Mouse (Mus musculus) CH12.LX (cell line): ENCODE measurements around the gene Aim2. TPM values are rescaled to one million over a fixed set of nuclear protein-coding genes. Genes with fewer than 3 reads are reported as not detected.
A peak's percentile ranks its signal among the peaks of the same experiment; 100 is the strongest.

Experiments used
- DNase-seq: peaks from one replicate; pipeline ENCODE4 v3.0.0-alpha.2; 2013; ENCODE audit errors: extremely low read depth
- H3K27ac ChIP-seq: 2 replicates; pipeline ENCODE4 v1.5.1; 2012; ENCODE audit warnings: low read depth, mild to moderate bottlenecking, control low read depth, moderate library complexity; ENCODE audit not compliant: insufficient read depth
- H3K27me3 ChIP-seq: replicated peaks from 2 replicates; pipeline ENCODE3; 2012; ENCODE audit warnings: inconsistent platforms
- H3K36me3 ChIP-seq, 2 experiments: replicated peaks in 1 of 2; 2 replicates each; pipeline versions ENCODE3 to v1.6.1; 2012; ENCODE audit warnings: inconsistent platforms in 1 of 2, low read length in 1 of 2, mild to moderate bottlenecking in 1 of 2, mixed read lengths in 1 of 2, moderate library complexity in 1 of 2; ENCODE audit not compliant: control insufficient read depth in 1 of 2, insufficient read depth in 1 of 2
- H3K4me1 ChIP-seq, 2 experiments: 2 replicates each; pipeline ENCODE4 v1.6.1; 2012; ENCODE audit warnings: inconsistent platforms in 1 of 2, moderate library complexity in 1 of 2; ENCODE audit not compliant: insufficient read depth in 2 of 2, control insufficient read depth in 1 of 2
- H3K4me2 ChIP-seq: 2 replicates; pipeline ENCODE4 v1.6.1; 2012; ENCODE audit warnings: low read depth, mild to moderate bottlenecking, control low read depth; ENCODE audit not compliant: poor library complexity, insufficient read depth, severe bottlenecking
- H3K4me3 ChIP-seq, 3 experiments: fragments of 150-350 bp in 1 of 3; sonication (generic) in 1 of 3; replicated peaks in 1 of 3; 2 replicates each; pipeline versions ENCODE3 to v1.5.1; 2011 to 2012; ENCODE audit warnings: low read depth in 2 of 3, low read length in 2 of 3, mild to moderate bottlenecking in 2 of 3, moderate library complexity in 2 of 3, control low read depth in 1 of 3, improper control_type of control experiment in 1 of 3, inconsistent platforms in 1 of 3, mixed read lengths in 1 of 3; ENCODE audit not compliant: poor library complexity in 1 of 3
- H3K79me2 ChIP-seq: replicated peaks from 2 replicates; pipeline ENCODE4 v1.6.1; 2012; ENCODE audit warnings: mild to moderate bottlenecking, moderate library complexity; ENCODE audit not compliant: control insufficient read depth, poor library complexity, insufficient read depth, severe bottlenecking; ENCODE audit errors: extremely low read depth
- H3K9ac ChIP-seq: 2 replicates; pipeline ENCODE4 v1.6.1; 2012; ENCODE audit warnings: low read depth, mild to moderate bottlenecking, control low read depth, moderate library complexity; ENCODE audit not compliant: insufficient read depth
- H3K9me3 ChIP-seq: replicated peaks from 2 replicates; pipeline ENCODE3; 2012; ENCODE audit warnings: low read length, inconsistent platforms, mixed read lengths
- BHLHE40 ChIP-seq: IDR thresholded peaks from 2 replicates; pipeline ENCODE4 v1.6.1; 2011; ENCODE audit warnings: mild to moderate bottlenecking, low read depth, low read length, improper control_type of control experiment
- CHD1 ChIP-seq: IDR thresholded peaks from 2 replicates; pipeline ENCODE4 v1.6.1; 2012; ENCODE audit warnings: low read depth, low read length, improper control_type of control experiment, inconsistent platforms
- CTCF ChIP-seq, 2 experiments: IDR thresholded peaks in 1 of 2; conservative IDR thresholded peaks in 1 of 2; 2 replicates each; pipeline ENCODE4 v1.5.1; 2011 to 2012; ENCODE audit warnings: low read depth in 2 of 2, low read length in 2 of 2, improper control_type of control experiment in 1 of 2, inconsistent platforms in 1 of 2, mild to moderate bottlenecking in 1 of 2, moderate library complexity in 1 of 2
- E2F4 ChIP-seq: IDR thresholded peaks from 2 replicates; pipeline ENCODE4 v1.6.1; 2011; ENCODE audit warnings: low read depth, low read length, improper control_type of control experiment; ENCODE audit not compliant: insufficient replicate concordance
- ELF1 ChIP-seq: IDR thresholded peaks from 2 replicates; pipeline ENCODE4 v1.6.1; 2014; ENCODE audit warnings: low read depth, mild to moderate bottlenecking, inconsistent platforms, low read length, improper control_type of control experiment
- EP300 ChIP-seq: IDR thresholded peaks from 2 replicates; pipeline ENCODE4 v1.6.1; 2011; ENCODE audit warnings: low read length, improper control_type of control experiment
- GABPA ChIP-seq: IDR thresholded peaks from 2 replicates; pipeline ENCODE4 v1.6.1; 2012; ENCODE audit warnings: low read depth, low read length, improper control_type of control experiment, inconsistent platforms; ENCODE audit not compliant: insufficient replicate concordance
- HCFC1 ChIP-seq: IDR thresholded peaks from 2 replicates; pipeline ENCODE4 v1.6.1; 2012; ENCODE audit warnings: low read depth, mild to moderate bottlenecking, inconsistent platforms, low read length, improper control_type of control experiment
- JUN ChIP-seq: IDR thresholded peaks from 2 replicates; pipeline ENCODE4 v1.6.1; 2011; ENCODE audit warnings: low read depth, mild to moderate bottlenecking, low read length, improper control_type of control experiment, moderate library complexity; ENCODE audit not compliant: insufficient read depth
- KAT2A ChIP-seq: IDR thresholded peaks from 2 replicates; pipeline ENCODE4 v1.6.1; 2012; ENCODE audit warnings: low read length, improper control_type of control experiment, inconsistent platforms; ENCODE audit not compliant: insufficient replicate concordance
- MAFK ChIP-seq: IDR thresholded peaks from 2 replicates; pipeline ENCODE4 v1.6.1; 2011; ENCODE audit warnings: low read length, improper control_type of control experiment; ENCODE audit not compliant: insufficient replicate concordance
- MEF2A ChIP-seq: IDR thresholded peaks from 2 replicates; pipeline ENCODE4 v1.6.1; 2014; ENCODE audit warnings: low read depth, mild to moderate bottlenecking, inconsistent platforms, low read length, improper control_type of control experiment, borderline replicate concordance
- NELFE ChIP-seq: IDR thresholded peaks from 2 replicates; pipeline ENCODE4 v1.6.1; 2011; ENCODE audit warnings: low read depth, low read length, improper control_type of control experiment
- PAX5 ChIP-seq: IDR thresholded peaks from 2 replicates; pipeline ENCODE4 v1.6.1; 2012; ENCODE audit warnings: low read length, inconsistent platforms, mixed read lengths
- SIN3A ChIP-seq: IDR thresholded peaks from 2 replicates; pipeline ENCODE4 v1.6.1; 2012; ENCODE audit warnings: low read length, improper control_type of control experiment, inconsistent platforms
- SMC3 ChIP-seq: IDR thresholded peaks from 2 replicates; pipeline ENCODE4 v1.6.1; 2011; ENCODE audit warnings: low read depth, low read length, improper control_type of control experiment
- UBTF ChIP-seq: IDR thresholded peaks from 2 replicates; pipeline ENCODE4 v1.6.1; 2012; ENCODE audit warnings: low read depth, mild to moderate bottlenecking, inconsistent platforms, low read length, improper control_type of control experiment, moderate library complexity
- USF1 ChIP-seq: IDR thresholded peaks from 2 replicates; pipeline ENCODE4 v1.6.1; 2014; ENCODE audit warnings: low read depth, mild to moderate bottlenecking, inconsistent platforms, low read length, improper control_type of control experiment
- ZC3H11A ChIP-seq: IDR thresholded peaks from 2 replicates; pipeline ENCODE4 v1.6.1; 2012; ENCODE audit warnings: low read depth, mild to moderate bottlenecking, inconsistent platforms, low read length, improper control_type of control experiment
- ZKSCAN1 ChIP-seq: IDR thresholded peaks from 2 replicates; pipeline ENCODE4 v1.6.1; 2012; ENCODE audit warnings: low read depth, inconsistent platforms, low read length, improper control_type of control experiment, borderline replicate concordance
- dilution Hi-C: fragments of 300-500 bp; cut with MboI; formaldehyde crosslinking; loops from 2 replicates; pipeline ENCODE4 v1.14.3; 2020; ENCODE audit warnings: low sequenced_read_pairs; ENCODE audit not compliant: extremely low pct_unique_long_range_greater_than_20kb, extremely low pct_ligation_motif_present
- in situ Hi-C: fragments of 300-500 bp; cut with MboI; formaldehyde crosslinking; loops from 3 replicates; pipeline ENCODE4 v1.14.3; 2019; ENCODE audit warnings: low sequenced_read_pairs, low pct_ligation_motif_present, low pct_unique_long_range_greater_than_20kb, mixed read lengths
- polyA plus RNA-seq: library from polyadenylated mRNA; unstranded; fragments of >175 nt; gene quantifications from 2 replicates; pipeline ENCODE4 v1.2.1, GENCODE M21; 2012; ENCODE audit warnings: low read depth; ENCODE audit not compliant: insufficient read length
- total RNA-seq, 2 experiments: library from RNA; depleted of rRNA; stranded (reverse); fragments of 300-350 nt in 1 of 2; fragments of >200 nt in 1 of 2; gene quantifications; 2 replicates each; pipeline ENCODE4 v1.2.3; 2012 to 2014

The Aim2 gene
- total and polyA plus RNA-seq, 3 experiments = 59.7 to 117 (median 87.0) TPM

GRCm38 (mm10) chr1:173414631-173415030 is 64.0 kb downstream of the Aim2 start:
- Histone ChIP-seq H3K4me2 (no peak overlapping the region), H3K9me3 (no peaks in the 10 kb centered on the region), H3K36me3 (no peaks in the 10 kb centered on the region), H3K79me2 (0 out of 2 replicates have a peak, but pooled peaks cover under 1% of the 10 kb centered on the region), H3K4me3 (no peak overlapping the region), H3K27ac (no peak overlapping the region), H3K9ac (no peak overlapping the region), H3K4me1 (peaks cover 0 to 29% of the 10 kb centered on the region in 2 experiments; a peak in 3 of 4 replicates), H3K27me3 (no peaks in the 10 kb centered on the region)
- TF ChIP-seq KAT2A (no peak), HCFC1 (no peak), SIN3A (no peak), ELF1 (no peak), BHLHE40 (no peak)
- dilution Hi-C loops = no loop called here
- in situ Hi-C loops = no loop called here
- DNase-seq = no peak

- DNase-seq = no peak
- Histone ChIP-seq H3K4me1 (peaks cover 2 to 28% of the 10 kb centered on the region in 2 experiments; a peak in 3 of 4 replicates), H3K9me3 (no peaks in the 10 kb centered on the region), H3K9ac (peak overlapping the region; percentile 85), H3K27me3 (no peaks in the 10 kb centered on the region), H3K79me2 (peaks cover 15% of the 10 kb centered on the region), H3K4me2 (peak overlapping the region; percentile 99), H3K4me3 (peak overlapping the region in 1 of 3 experiments; percentile 6), H3K27ac (peak overlapping the region; percentile 71; the same call in 1 of the 2 replicates), H3K36me3 (no peaks in the 10 kb centered on the region)
- in situ Hi-C loops (no loop called here), dilution Hi-C loops (no loop called here)
- TF ChIP-seq EP300 = no peak
- no peak for TF ChIP-seq MAFK
- TF ChIP-seq MEF2A = no peak
- TF ChIP-seq USF1 = no peak
- TF ChIP-seq SMC3 = no peak
- TF ChIP-seq ZC3H11A = no peak
- TF ChIP-seq GABPA = no peak
- TF ChIP-seq NELFE = no peak
- no peak for TF ChIP-seq UBTF
- TF ChIP-seq CTCF (conservative IDR thresholded peaks at IDR 0.05 in 1 of 2, IDR thresholded peaks at IDR 0.05 in 1 of 2; ENCODE audit: low read depth in 2 of 2, low read length in 2 of 2) = no peak
- TF ChIP-seq ZKSCAN1 = no peak
- TF ChIP-seq PAX5 = no peak
- TF ChIP-seq CHD1 = no peak
- TF ChIP-seq E2F4 = no peak
- TF ChIP-seq JUN = no peak
These were observed 67.8 kb downstream of the Aim2 start for GRCm38 (mm10) chr1:173418516-173418915.
